In the genomic region with DNA sequence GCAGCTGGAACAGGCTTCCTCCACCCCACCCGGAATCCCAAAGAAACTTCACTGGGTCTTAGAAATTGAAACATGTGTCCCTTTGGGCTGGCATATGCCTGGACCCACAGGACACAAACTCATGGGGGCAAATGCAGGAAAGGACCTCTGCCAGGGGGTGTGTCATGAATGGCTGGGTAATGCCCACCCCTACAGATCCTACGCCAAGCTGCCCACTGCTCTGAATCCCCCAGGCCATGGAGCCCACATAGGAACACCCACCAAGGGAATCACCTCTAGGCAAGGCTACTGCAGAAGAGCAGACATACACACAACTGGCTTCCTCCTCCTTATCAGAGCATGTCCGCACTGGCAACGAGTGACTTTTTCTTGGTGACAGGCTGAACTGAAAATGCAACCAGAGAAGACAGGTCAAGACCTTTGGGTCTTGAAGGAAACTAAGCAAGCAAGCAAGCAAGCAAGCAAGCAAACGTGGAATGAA, we compare ENCODE assay signal across 8 mouse cellular contexts. TPM values are rescaled to one million over a fixed set of nuclear protein-coding genes. Genes with fewer than 3 reads are reported as not detected.
DNase-seq lines count a peak whose midpoint lies in the region; ATAC-seq and TF ChIP-seq lines count a peak whose summit lies in the region.

No protein-coding gene starts in this region.

- ATAC-seq in monocyte, adult 5-6 weeks (replicated peaks; ENCODE audit: insufficient number of reproducible peaks, low FRiP score, low TSS enrichment, poor library complexity, severe bottlenecking), result no peak
- ATAC-seq in intestine, embryonic 15.5 days, result no peak

- no peaks in the 10 kb centered on the region for H3K9me3 ChIP-seq in intestine, embryonic 15.5 days

- H3K4me1 ChIP-seq in kidney, adult 2 months (ENCODE audit: control insufficient read depth, insufficient read depth, low read length), result no peaks in the 10 kb centered on the region
- 0 out of 2 replicates have a peak, but pooled peaks cover 2% of the 10 kb centered on the region for H3K4me1 ChIP-seq in intestine, embryonic 15.5 days (replicated peaks)

- H3K9ac ChIP-seq in intestine, embryonic 15.5 days, result no peak overlapping the region

- TF ChIP-seq CTCF in kidney, adult 2 months (conservative IDR thresholded peaks at IDR 0.05; ENCODE audit: insufficient read depth, insufficient read length, low read depth, low read length), result no peak

- no peak overlapping the region for H3K4me2 ChIP-seq in intestine, embryonic 15.5 days (replicated peaks)

- no peak for TF ChIP-seq POLR2A in kidney, adult 2 months (IDR thresholded peaks at IDR 0.05; ENCODE audit: low read depth, low read length)

- no peak overlapping the region for H3K4me3 ChIP-seq in kidney, adult 2 months (ENCODE audit: insufficient read depth, low read depth, low read length)
- H3K4me3 ChIP-seq in intestine, embryonic 15.5 days (replicated peaks), result no peak overlapping the region

- H3K27ac ChIP-seq in kidney, adult 2 months (ENCODE audit: insufficient read depth, low read depth, low read length), result no peak overlapping the region
- H3K27ac ChIP-seq in intestine, embryonic 15.5 days, result no peak overlapping the region

- WGBS in kidney, adult 2 months, result 77% methylated on average over 5 of the region's 5 CpGs
- whole genome bisulfite sequencing in intestine, embryonic 15.5 days, result 74% methylated on average over 5 of the region's 5 CpGs

- no peaks in the 10 kb centered on the region for H3K36me3 ChIP-seq in kidney, adult 2 months (ENCODE audit: control insufficient read depth, insufficient read depth, low read length)
- H3K36me3 ChIP-seq in intestine, embryonic 15.5 days, result no peaks in the 10 kb centered on the region

- H3K27me3 ChIP-seq in kidney, adult 2 months (replicated peaks; ENCODE audit: control insufficient read depth, insufficient read depth, low read length), result no peaks in the 10 kb centered on the region
- no peaks in the 10 kb centered on the region for H3K27me3 ChIP-seq in intestine, embryonic 15.5 days (replicated peaks)

- DNase-seq in kidney, adult 11 months, result peak; percentile 9
- DNase-seq in kidney, adult 2 months, result no peak
- peak; percentile 57 for DNase-seq in A20 (ENCODE audit: low read depth, low spot score)
- peak; percentile 67 for DNase-seq in cerebellum, adult 11-12 months
- peak; percentile 3 to 13 for DNase-seq in layer of hippocampus, adult 18-20 months (ENCODE audit: low spot score in 2 of 2)
- DNase-seq in testis, postnatal 14 days (ENCODE audit: low spot score), result peak; percentile 11

RNA-seq across cellular contexts. Expression of gene Ezh2, which starts 54.4 kb away (rescaled TPM):
- polyA plus RNA-seq in kidney, adult 2 months (2012; rRNA removed), result 2.8 and 4.4 TPM in 2 replicates
- 10 to 100 TPM in 1 of 2 experiments, 1 to 10 TPM in 1; 9.8 to 13.7 TPM for total RNA-seq in layer of hippocampus, adult 18-20 months (2021)
- 37.1 to 69.1 TPM (median 58.8 TPM) in 3 replicates for total RNA-seq in monocyte, adult 5-6 weeks (2017)
- polyA plus RNA-seq in intestine, embryonic 15.5 days (2015; fragmentation: Nextera tagmentation; extraction: Ambion mirVana), result 66.6 and 77.2 TPM in 2 replicates
